Mouse (Mus musculus): ENCODE results near the gene Rsph3b. TPM values are rescaled to one million over a fixed set of nuclear protein-coding genes. Genes with fewer than 3 reads are reported as not detected.
"Not testable (repeated sequence)": the region's sequence is repeated elsewhere in the genome, so short reads cannot be mapped to it uniquely, and the experiment has no call there.

Rsph3b gene
- 17.4 and 21.0 TPM in 2 replicates for polyA plus RNA-seq (2011; ENCODE audit: insufficient read length, low read depth, missing spikeins)

DNA sequence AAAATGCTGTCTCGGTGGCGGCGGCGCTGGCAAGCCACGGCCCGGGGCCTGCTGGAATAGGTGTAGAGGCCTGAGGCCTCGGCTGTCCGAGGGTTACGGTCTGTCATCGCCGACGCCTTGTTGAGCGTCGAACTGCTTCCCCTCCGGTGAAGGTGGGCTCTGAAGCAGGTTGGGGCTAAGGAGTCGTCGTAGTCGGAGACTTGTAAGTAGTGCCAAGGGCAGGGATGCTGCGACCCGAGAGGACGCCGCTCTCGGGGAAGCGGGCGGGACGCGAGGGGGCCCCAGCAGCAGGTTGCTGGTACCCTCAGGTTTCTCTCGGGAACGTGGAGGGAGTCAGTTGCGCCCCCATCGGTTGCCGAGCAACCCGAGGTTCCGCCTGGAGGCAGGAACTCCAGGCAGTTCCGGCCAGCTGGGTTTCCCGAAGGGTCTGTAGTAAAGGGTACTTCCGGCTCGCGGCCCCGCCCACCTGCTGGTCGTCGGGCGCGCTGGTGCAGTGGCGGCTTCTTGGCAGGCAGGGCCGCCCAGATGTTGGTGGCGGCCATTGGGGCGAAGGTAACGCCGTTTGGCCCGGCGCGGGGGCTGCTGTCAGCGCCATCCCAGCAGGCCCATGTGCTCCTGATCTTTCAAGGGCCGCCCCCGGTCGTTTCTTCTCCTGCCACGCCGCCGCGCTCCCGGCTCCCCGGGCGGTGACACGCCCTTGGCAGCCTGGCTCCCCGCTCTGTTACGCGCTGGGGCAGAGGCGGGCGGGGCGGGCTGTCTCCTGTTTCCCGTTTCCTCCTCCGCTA, at the start of gene Rsph3b:
TSS of gene Rsph3b (minus strand) at position 699 of the 785 bp plus-strand sequence.
- not testable (repeated sequence) for H3K4me1 ChIP-seq (ENCODE audit: control insufficient read depth, insufficient read depth, low read length)
- peak within 1 kb of the TSS; percentile 62 for H3K4me3 ChIP-seq (ENCODE audit: insufficient read depth, low read length)
- peak; percentile 69 for TF ChIP-seq POLR2A (IDR thresholded peaks at IDR 0.05; ENCODE audit: low read depth, low read length)
- peak within 1 kb of the TSS; percentile 65 for H3K27ac ChIP-seq (ENCODE audit: insufficient read depth, low read length)

DNA sequence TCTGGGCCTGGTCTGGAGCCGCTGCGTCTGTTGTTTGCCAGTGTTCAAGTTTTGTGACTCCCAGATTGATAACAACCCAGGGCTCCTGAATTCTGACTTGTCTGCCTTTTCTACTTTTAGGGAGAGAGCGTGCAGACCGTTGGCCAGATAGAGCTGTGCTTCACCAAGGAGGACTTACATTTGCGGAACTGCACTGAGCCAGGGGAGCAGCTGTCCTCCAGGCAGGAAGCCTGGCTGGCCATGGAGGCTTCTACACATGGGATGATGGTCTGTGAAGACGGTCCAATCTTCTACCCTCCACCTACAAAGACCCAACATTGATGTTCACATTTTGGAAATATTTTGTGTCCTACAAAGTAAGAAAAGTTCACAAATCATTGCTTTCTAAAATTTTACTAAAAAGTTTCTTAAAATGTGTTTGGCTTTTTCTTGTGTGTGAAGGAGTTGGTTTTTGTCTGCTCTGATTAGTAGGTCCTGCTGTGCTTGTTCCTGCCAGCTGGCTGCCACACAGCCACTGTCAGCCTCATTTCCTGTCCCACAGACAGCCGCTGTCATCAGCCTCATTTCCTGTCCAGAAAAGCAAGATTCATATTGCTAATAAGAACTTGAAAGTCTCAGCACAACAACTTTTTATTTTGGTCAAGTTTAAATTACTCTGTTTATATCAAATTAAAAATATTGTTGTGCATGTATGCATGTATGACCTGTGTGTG, 49.5 kb upstream of the Rsph3b start:
- H3K27ac ChIP-seq (ENCODE audit: insufficient read depth, low read length); H3K4me3 ChIP-seq (ENCODE audit: insufficient read depth, low read length); H3K4me1 ChIP-seq (ENCODE audit: control insufficient read depth, insufficient read depth, low read length): not testable (repeated sequence)

DNA sequence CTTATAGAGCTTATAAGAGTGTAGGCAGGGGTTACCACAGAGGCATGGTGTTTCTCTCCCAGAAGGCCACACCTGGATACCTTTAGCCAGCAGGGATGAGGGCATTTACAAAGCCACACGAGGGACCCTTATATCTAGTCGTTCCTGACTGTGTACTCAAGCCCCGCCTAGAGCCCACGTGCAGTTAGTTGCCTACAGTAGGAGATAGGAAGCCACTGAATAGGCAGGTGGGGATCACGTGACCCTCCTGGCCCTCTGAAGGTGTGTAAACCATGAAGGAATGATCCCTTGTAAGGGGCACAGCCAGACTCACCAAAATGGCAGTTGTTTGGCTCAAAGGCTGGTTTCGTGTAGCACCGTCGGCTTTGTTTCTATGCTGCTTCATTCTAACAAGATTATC, 48.3 kb upstream of the Rsph3b start:
- not testable (repeated sequence) for H3K4me1 ChIP-seq (ENCODE audit: control insufficient read depth, insufficient read depth, low read length); H3K4me3 ChIP-seq (ENCODE audit: insufficient read depth, low read length); H3K27ac ChIP-seq (ENCODE audit: insufficient read depth, low read length)

DNA sequence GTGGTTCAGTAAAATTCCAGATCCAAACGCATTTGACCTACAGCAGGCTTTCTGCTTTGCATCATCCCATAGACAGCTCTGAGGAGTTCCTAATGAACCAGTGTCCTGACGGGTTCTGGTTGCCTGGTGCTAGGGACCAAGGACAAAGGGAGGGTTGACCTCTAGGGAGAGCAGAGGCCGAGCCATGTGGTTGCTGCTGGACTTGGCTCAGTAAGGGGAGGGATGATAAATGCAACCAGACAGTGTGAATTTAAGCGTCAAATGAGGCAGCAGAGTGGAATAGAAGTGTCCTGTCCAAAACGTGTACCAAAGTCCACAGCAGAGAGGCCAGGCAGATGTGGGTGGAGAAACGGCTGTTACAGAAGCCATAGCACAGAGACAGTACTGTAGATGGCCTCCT, 47.0 kb upstream of the Rsph3b start:
- H3K4me1 ChIP-seq (ENCODE audit: control insufficient read depth, insufficient read depth, low read length); H3K27ac ChIP-seq (ENCODE audit: insufficient read depth, low read length); H3K4me3 ChIP-seq (ENCODE audit: insufficient read depth, low read length): not testable (repeated sequence)

- not testable (repeated sequence) for H3K4me3 ChIP-seq (ENCODE audit: insufficient read depth, low read length)
Measured at GRCm38 (mm10) chr17:6986118-6986517, 37.6 kb upstream of the Rsph3b start.

DNA sequence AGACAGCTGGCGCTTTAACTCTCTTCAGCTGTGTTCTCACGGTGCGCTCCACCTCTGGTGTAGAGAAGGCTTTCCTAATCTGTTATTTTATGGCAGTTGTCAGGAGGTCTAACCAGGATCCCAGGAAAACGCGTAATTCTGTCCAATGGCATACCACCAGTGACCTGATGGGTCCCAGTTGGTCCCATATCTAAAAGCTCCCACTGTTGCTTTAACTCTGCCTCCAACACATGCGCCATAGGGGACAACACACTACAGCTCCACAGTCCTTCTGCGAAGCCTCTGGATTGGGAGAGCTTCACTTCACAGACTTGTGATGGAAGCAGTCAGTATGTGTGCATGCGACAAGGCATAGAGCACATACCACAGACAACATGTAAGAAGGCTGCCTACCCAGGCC, 31.7 kb upstream of the Rsph3b start:
- H3K4me1 ChIP-seq (ENCODE audit: control insufficient read depth, insufficient read depth, low read length); H3K27ac ChIP-seq (ENCODE audit: insufficient read depth, low read length); H3K4me3 ChIP-seq (ENCODE audit: insufficient read depth, low read length): not testable (repeated sequence)

More at GRCm38 (mm10) chr17:6986118-6986517, 37.6 kb upstream of the Rsph3b start:
- H3K27ac ChIP-seq (ENCODE audit: insufficient read depth, low read length); H3K4me1 ChIP-seq (ENCODE audit: control insufficient read depth, insufficient read depth, low read length): not testable (repeated sequence)

DNA sequence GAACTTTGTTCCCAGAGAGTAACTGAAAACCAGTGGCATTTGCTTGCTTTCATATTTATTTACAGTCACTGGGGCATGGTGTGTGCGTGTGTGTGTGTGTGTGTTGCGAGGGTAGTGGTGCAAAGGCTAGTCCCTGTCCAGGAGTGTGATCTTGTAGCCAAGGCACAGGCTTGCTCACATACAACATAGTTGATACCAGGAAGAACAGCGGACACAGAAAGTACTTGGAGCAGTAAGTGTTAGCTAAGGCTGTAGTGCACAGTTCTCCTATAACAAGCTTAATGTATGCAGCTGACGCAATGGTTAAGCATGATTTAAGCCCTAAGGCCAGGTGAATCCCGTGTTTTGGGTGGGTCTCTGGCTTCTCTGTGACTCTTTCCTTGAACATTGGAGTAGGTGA, 30.9 kb upstream of the Rsph3b start:
- not testable (repeated sequence) for H3K4me1 ChIP-seq (ENCODE audit: control insufficient read depth, insufficient read depth, low read length); H3K27ac ChIP-seq (ENCODE audit: insufficient read depth, low read length)
- peak overlapping the region; percentile 71 for H3K4me3 ChIP-seq (ENCODE audit: insufficient read depth, low read length)

- TF ChIP-seq POLR2A (IDR thresholded peaks at IDR 0.05; ENCODE audit: low read depth, low read length) = peak; percentile 14; the same call in 1 of the 2 replicates
- not testable (repeated sequence) for H3K27ac ChIP-seq (ENCODE audit: insufficient read depth, low read length); H3K4me1 ChIP-seq (ENCODE audit: control insufficient read depth, insufficient read depth, low read length)
- H3K4me3 ChIP-seq (ENCODE audit: insufficient read depth, low read length) = peak within 1 kb of the TSS; percentile 71
Measured at GRCm38 (mm10) chr17:6978287-6979248, 30.1 kb upstream of the Rsph3b start, which contains the start of gene Gm49721. Gm49721 (plus strand) TSS chr17:6978904.

GRCm38 (mm10) chr17:6974985-6975384, 26.5 kb upstream of the Rsph3b start:
- H3K27ac ChIP-seq (ENCODE audit: insufficient read depth, low read length); H3K4me1 ChIP-seq (ENCODE audit: control insufficient read depth, insufficient read depth, low read length); H3K4me3 ChIP-seq (ENCODE audit: insufficient read depth, low read length): not testable (repeated sequence)

DNA sequence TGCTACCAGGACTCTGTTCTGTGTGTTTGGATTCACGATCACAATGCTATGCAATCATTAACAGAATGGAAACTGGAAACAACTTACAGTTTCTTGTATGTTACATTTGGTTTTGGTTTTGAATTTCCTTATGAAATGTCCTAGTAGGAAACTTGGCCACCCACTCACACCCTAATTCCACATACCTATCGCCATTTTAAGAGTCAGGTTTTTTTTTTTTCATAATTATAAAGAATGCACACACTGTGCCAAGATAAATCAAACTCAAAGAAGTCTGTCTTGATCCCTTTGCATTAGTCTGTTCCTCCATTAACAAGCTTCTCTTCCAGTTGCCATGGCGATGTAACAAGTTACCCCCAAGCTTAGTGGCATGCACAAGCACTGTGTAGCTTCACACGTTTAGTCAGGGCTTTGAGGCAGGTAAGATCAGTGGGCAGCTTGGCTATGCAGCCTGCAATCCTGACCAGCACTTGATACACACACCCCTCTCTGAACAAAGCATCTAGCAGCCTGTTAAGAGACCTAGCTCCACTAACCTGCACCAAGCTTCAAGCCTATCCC, 24.4 kb upstream of the Rsph3b start:
- not testable (repeated sequence) for H3K4me3 ChIP-seq (ENCODE audit: insufficient read depth, low read length); H3K4me1 ChIP-seq (ENCODE audit: control insufficient read depth, insufficient read depth, low read length); H3K27ac ChIP-seq (ENCODE audit: insufficient read depth, low read length)

GRCm38 (mm10) chr17:6971238-6971637, 22.8 kb upstream of the Rsph3b start:
- H3K4me3 ChIP-seq (ENCODE audit: insufficient read depth, low read length); H3K27ac ChIP-seq (ENCODE audit: insufficient read depth, low read length); H3K4me1 ChIP-seq (ENCODE audit: control insufficient read depth, insufficient read depth, low read length): not testable (repeated sequence)

- H3K4me3 ChIP-seq (ENCODE audit: insufficient read depth, low read length); H3K4me1 ChIP-seq (ENCODE audit: control insufficient read depth, insufficient read depth, low read length); H3K27ac ChIP-seq (ENCODE audit: insufficient read depth, low read length): not testable (repeated sequence)
Measured at GRCm38 (mm10) chr17:6970334-6970733, 21.9 kb upstream of the Rsph3b start, which contains the start of gene Rnaset2b. Rnaset2b (plus strand) TSS chr17:6970634.

DNA sequence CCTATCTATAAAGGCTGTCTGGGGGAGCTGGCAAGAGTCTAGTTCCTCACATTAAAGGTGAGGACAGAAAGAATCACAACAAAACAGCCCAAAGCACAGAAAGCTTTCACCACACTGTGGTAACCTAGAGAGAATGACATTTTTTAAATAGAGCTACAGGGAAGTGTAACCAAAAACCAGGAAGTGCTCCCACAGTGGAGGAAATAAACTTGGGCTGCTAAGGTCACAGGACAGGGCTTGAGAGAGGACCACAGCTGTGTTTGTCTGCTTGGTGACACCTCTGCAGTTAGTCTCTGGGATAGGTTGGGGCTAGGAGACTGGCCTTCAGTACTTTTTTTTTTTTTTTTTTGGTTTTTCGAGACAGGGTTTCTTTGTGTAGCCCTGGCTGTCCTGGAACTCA, 19.2 kb upstream of the Rsph3b start:
- H3K27ac ChIP-seq (ENCODE audit: insufficient read depth, low read length); H3K4me3 ChIP-seq (ENCODE audit: insufficient read depth, low read length); H3K4me1 ChIP-seq (ENCODE audit: control insufficient read depth, insufficient read depth, low read length): not testable (repeated sequence)
